Mouse (Mus musculus): ENCODE data around the gene H6pd. TPM values are rescaled to one million over a fixed set of nuclear protein-coding genes. Genes with fewer than 3 reads are reported as not detected.

H6pd gene
- polyA plus RNA-seq, 1 experiment, result 14.9 TPM

GRCm38 (mm10) chr4:149941067-149941755 is 67.6 kb downstream of the H6pd start:
- no peak overlapping the region for H3K4me3 ChIP-seq (ENCODE audit: insufficient read depth, poor library complexity, severe bottlenecking)

GRCm38 (mm10) chr4:149938701-149939100 is 70.1 kb downstream of the H6pd start:
- Histone ChIP-seq H3K79me2 (ENCODE audit: control insufficient read depth, insufficient read depth) (peaks cover 7% of the 10 kb centered on the region), H3K79me3 (ENCODE audit: low read depth) (peaks cover 4% of the 10 kb centered on the region), H3K27me3 (ENCODE audit: control insufficient read depth, insufficient read depth, insufficient read length) (no peaks in the 10 kb centered on the region), H3ac (ENCODE audit: control insufficient read depth, insufficient read length, low read depth) (no peak overlapping the region), H3K4me3 (ENCODE audit: insufficient read depth, poor library complexity, severe bottlenecking) (no peak overlapping the region), H3K36me3 (ENCODE audit: control insufficient read depth, insufficient read depth) (no peaks in the 10 kb centered on the region)
- TF ChIP-seq MAX (IDR thresholded peaks at IDR 0.05) (no peak), CEBPB (IDR thresholded peaks at IDR 0.05; ENCODE audit: low read depth) (no peak), USF1 (IDR thresholded peaks at IDR 0.05; ENCODE audit: low read depth) (no peak), MYOD1 (IDR thresholded peaks at IDR 0.05; ENCODE audit: control insufficient read depth, insufficient read length, low read depth) (no peak), CTCF (IDR thresholded peaks at IDR 0.05; ENCODE audit: control insufficient read depth, insufficient read depth, insufficient read length) (no peak), MYOG (IDR thresholded peaks at IDR 0.05; ENCODE audit: control insufficient read depth, extremely low read depth, insufficient read length) (no peak), FOSL1 (IDR thresholded peaks at IDR 0.05; ENCODE audit: insufficient read depth, low read length, poor library complexity, severe bottlenecking) (no peak)

More at GRCm38 (mm10) chr4:149941067-149941755, 67.6 kb downstream of the H6pd start:
- H3K79me2 ChIP-seq (ENCODE audit: control insufficient read depth, insufficient read depth), result peaks cover 8% of the 10 kb centered on the region
- no peak for TF ChIP-seq CEBPB (IDR thresholded peaks at IDR 0.05; ENCODE audit: low read depth)
- no peak for TF ChIP-seq FOSL1 (IDR thresholded peaks at IDR 0.05; ENCODE audit: insufficient read depth, low read length, poor library complexity, severe bottlenecking)
- TF ChIP-seq CTCF (IDR thresholded peaks at IDR 0.05; ENCODE audit: control insufficient read depth, insufficient read depth, insufficient read length), result no peak
- TF ChIP-seq USF1 (IDR thresholded peaks at IDR 0.05; ENCODE audit: low read depth), result no peak
- no peak for TF ChIP-seq MYOG (IDR thresholded peaks at IDR 0.05; ENCODE audit: control insufficient read depth, extremely low read depth, insufficient read length)
- TF ChIP-seq MYOD1 (IDR thresholded peaks at IDR 0.05; ENCODE audit: control insufficient read depth, insufficient read length, low read depth), result no peak
- no peaks in the 10 kb centered on the region for H3K36me3 ChIP-seq (ENCODE audit: control insufficient read depth, insufficient read depth)
- peaks cover 5% of the 10 kb centered on the region for H3K79me3 ChIP-seq (ENCODE audit: low read depth)
- no peaks in the 10 kb centered on the region for H3K27me3 ChIP-seq (ENCODE audit: control insufficient read depth, insufficient read depth, insufficient read length)
- no peak overlapping the region for H3ac ChIP-seq (ENCODE audit: control insufficient read depth, insufficient read length, low read depth)

GRCm38 (mm10) chr4:149936921-149937320 is 71.9 kb downstream of the H6pd start:
- H3ac ChIP-seq (ENCODE audit: control insufficient read depth, insufficient read length, low read depth), result no peak overlapping the region
- H3K36me3 ChIP-seq (ENCODE audit: control insufficient read depth, insufficient read depth), result no peaks in the 10 kb centered on the region
- peaks cover 7% of the 10 kb centered on the region for H3K79me2 ChIP-seq (ENCODE audit: control insufficient read depth, insufficient read depth)
- H3K27me3 ChIP-seq (ENCODE audit: control insufficient read depth, insufficient read depth, insufficient read length), result no peaks in the 10 kb centered on the region
- TF ChIP-seq FOSL1 (IDR thresholded peaks at IDR 0.05; ENCODE audit: insufficient read depth, low read length, poor library complexity, severe bottlenecking), result no peak
- TF ChIP-seq MAX (IDR thresholded peaks at IDR 0.05), result no peak
- TF ChIP-seq USF1 (IDR thresholded peaks at IDR 0.05; ENCODE audit: low read depth), result no peak
- TF ChIP-seq CTCF (IDR thresholded peaks at IDR 0.05; ENCODE audit: control insufficient read depth, insufficient read depth, insufficient read length), result no peak
- TF ChIP-seq MYOG (IDR thresholded peaks at IDR 0.05; ENCODE audit: control insufficient read depth, extremely low read depth, insufficient read length), result no peak
- no peak for TF ChIP-seq MYOD1 (IDR thresholded peaks at IDR 0.05; ENCODE audit: control insufficient read depth, insufficient read length, low read depth)
- no peak for TF ChIP-seq CEBPB (IDR thresholded peaks at IDR 0.05; ENCODE audit: low read depth)
- no peak overlapping the region for H3K4me3 ChIP-seq (ENCODE audit: insufficient read depth, poor library complexity, severe bottlenecking)
- peaks cover 4% of the 10 kb centered on the region for H3K79me3 ChIP-seq (ENCODE audit: low read depth)

- H3K36me3 ChIP-seq (ENCODE audit: control insufficient read depth, insufficient read depth), result no peaks in the 10 kb centered on the region
- H3K4me3 ChIP-seq (ENCODE audit: insufficient read depth, poor library complexity, severe bottlenecking), result no peak overlapping the region
- TF ChIP-seq MYOD1 (IDR thresholded peaks at IDR 0.05; ENCODE audit: control insufficient read depth, insufficient read length, low read depth), result no peak
- TF ChIP-seq CEBPB (IDR thresholded peaks at IDR 0.05; ENCODE audit: low read depth), result no peak
- no peak for TF ChIP-seq MYOG (IDR thresholded peaks at IDR 0.05; ENCODE audit: control insufficient read depth, extremely low read depth, insufficient read length)
- TF ChIP-seq CTCF (IDR thresholded peaks at IDR 0.05; ENCODE audit: control insufficient read depth, insufficient read depth, insufficient read length), result no peak
- TF ChIP-seq MAX (IDR thresholded peaks at IDR 0.05), result no peak
- no peak for TF ChIP-seq USF1 (IDR thresholded peaks at IDR 0.05; ENCODE audit: low read depth)
- TF ChIP-seq FOSL1 (IDR thresholded peaks at IDR 0.05; ENCODE audit: insufficient read depth, low read length, poor library complexity, severe bottlenecking), result no peak
- H3K79me3 ChIP-seq (ENCODE audit: low read depth), result peaks cover 4% of the 10 kb centered on the region
- no peaks in the 10 kb centered on the region for H3K27me3 ChIP-seq (ENCODE audit: control insufficient read depth, insufficient read depth, insufficient read length)
- peaks cover 7% of the 10 kb centered on the region for H3K79me2 ChIP-seq (ENCODE audit: control insufficient read depth, insufficient read depth)
- no peak overlapping the region for H3ac ChIP-seq (ENCODE audit: control insufficient read depth, insufficient read length, low read depth)
Measured at GRCm38 (mm10) chr4:149935470-149935869, 73.4 kb downstream of the H6pd start.

- no peak for TF ChIP-seq CEBPB (IDR thresholded peaks at IDR 0.05; ENCODE audit: low read depth)
- no peak for TF ChIP-seq CTCF (IDR thresholded peaks at IDR 0.05; ENCODE audit: control insufficient read depth, insufficient read depth, insufficient read length)
- TF ChIP-seq FOSL1 (IDR thresholded peaks at IDR 0.05; ENCODE audit: insufficient read depth, low read length, poor library complexity, severe bottlenecking), result no peak
- TF ChIP-seq MYOD1 (IDR thresholded peaks at IDR 0.05; ENCODE audit: control insufficient read depth, insufficient read length, low read depth), result no peak
- TF ChIP-seq MAX (IDR thresholded peaks at IDR 0.05), result no peak
- no peak for TF ChIP-seq MYOG (IDR thresholded peaks at IDR 0.05; ENCODE audit: control insufficient read depth, extremely low read depth, insufficient read length)
- TF ChIP-seq USF1 (IDR thresholded peaks at IDR 0.05; ENCODE audit: low read depth), result no peak
Measured at GRCm38 (mm10) chr4:149933519-149934245, 75.1 kb downstream of the H6pd start.

More at GRCm38 (mm10) chr4:149933519-149934245, 75.1 kb downstream of the H6pd start:
- Histone ChIP-seq H3K79me3 (ENCODE audit: low read depth) (peaks cover 4% of the 10 kb centered on the region), H3K27me3 (ENCODE audit: control insufficient read depth, insufficient read depth, insufficient read length) (no peaks in the 10 kb centered on the region), H3K79me2 (ENCODE audit: control insufficient read depth, insufficient read depth) (peaks cover 7% of the 10 kb centered on the region), H3K4me3 (ENCODE audit: insufficient read depth, poor library complexity, severe bottlenecking) (no peak overlapping the region), H3K36me3 (ENCODE audit: control insufficient read depth, insufficient read depth) (no peaks in the 10 kb centered on the region), H3ac (ENCODE audit: control insufficient read depth, insufficient read length, low read depth) (no peak overlapping the region)
